Mouse (Mus musculus) lung, adult 2 months (tissue): Measurements from ENCODE around the gene Gm3417.
"Not testable (repeated sequence)": the region's sequence is repeated elsewhere in the genome, so short reads cannot be mapped to it uniquely, and the experiment has no call there.

Source experiments
- CTCF ChIP-seq: fragments of 200-500 bp; IDR thresholded peaks from 2 replicates; pipeline ENCODE4 v1.5.1; 2011; ENCODE audit warnings: mild to moderate bottlenecking, low read length, control low read depth; ENCODE audit not compliant: insufficient read depth
- POLR2A ChIP-seq: fragments of 200-500 bp; IDR thresholded peaks from 2 replicates; pipeline ENCODE4 v1.6.1; 2011; ENCODE audit warnings: low read depth, mild to moderate bottlenecking, control low read depth, low read length, borderline replicate concordance; ENCODE audit errors: extremely low read depth

GRCm38 (mm10) chr17:14968373-14968913 is 10.1 kb downstream of the Gm3417 start:
- not testable (repeated sequence) for TF ChIP-seq POLR2A, CTCF
